Mouse (Mus musculus): ENCODE results near the gene Trappc3. TPM values are rescaled to one million over a fixed set of nuclear protein-coding genes. Genes with fewer than 3 reads are reported as not detected.

Trappc3 gene
- total and polyA plus RNA-seq, 3 experiments = 36.2 to 98.3 (median 61.2) TPM

GRCm38 (mm10) chr4:126273753-126274152 lies 11.6 kb downstream of the Trappc3 start:
- Histone ChIP-seq H3K27me3 (ENCODE audit: insufficient read depth, low read length) (no peaks in the 10 kb centered on the region), H3K4me3 (ENCODE audit: low read depth, low read length) (no peak overlapping the region), H3K4me1 (ENCODE audit: insufficient read depth, low read depth, low read length) (peaks cover 7% of the 10 kb centered on the region), H3K36me3 (replicated peaks) (peaks cover 57% of the 10 kb centered on the region), H3K9me3 (replicated peaks) (no peaks in the 10 kb centered on the region)
- TF ChIP-seq POLR2AphosphoS5 (IDR thresholded peaks at IDR 0.05; ENCODE audit: insufficient replicate concordance, low read depth, low read length) = no peak
- TF ChIP-seq GATA2 (IDR thresholded peaks at IDR 0.05; ENCODE audit: borderline replicate concordance, low read depth, low read length) = no peak
- TF ChIP-seq CTCF (IDR thresholded peaks at IDR 0.05; ENCODE audit: low read depth, low read length) = no peak
- no peak for TF ChIP-seq TAL1 (conservative IDR thresholded peaks at IDR 0.05; ENCODE audit: low read depth, low read length)
- TF ChIP-seq GATA1 (IDR thresholded peaks at IDR 0.05; ENCODE audit: borderline replicate concordance, low read length) = no peak
- DNase-seq (ENCODE audit: low spot score) (no peak), ATAC-seq (ENCODE audit: extremely low read depth, insufficient number of reproducible peaks, low FRiP score, poor library complexity, severe bottlenecking) (no peak)

DNA sequence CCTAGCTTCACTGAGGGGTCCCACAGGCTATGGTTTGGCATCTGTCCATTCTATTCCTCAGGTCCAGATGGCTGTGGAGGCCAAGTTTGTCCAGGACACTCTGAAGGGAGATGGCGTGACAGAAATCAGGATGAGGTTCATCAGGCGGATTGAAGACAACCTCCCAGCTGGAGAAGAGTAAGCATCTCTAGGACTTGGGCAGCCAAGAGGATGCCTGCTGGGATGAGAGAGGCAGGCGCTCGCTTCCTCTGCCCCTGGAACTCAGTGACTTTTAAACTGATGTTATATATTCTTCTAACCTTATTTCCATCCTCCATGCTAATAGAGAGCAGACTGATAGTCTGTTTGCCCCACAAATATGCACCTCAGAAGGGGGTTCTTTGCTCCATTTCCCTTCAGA lies 13.0 kb downstream of the Trappc3 start:
- Histone ChIP-seq H3K9me3 (replicated peaks) (no peaks in the 10 kb centered on the region), H3K4me3 (ENCODE audit: low read depth, low read length) (no peak overlapping the region), H3K4me1 (ENCODE audit: insufficient read depth, low read depth, low read length) (peaks cover 7% of the 10 kb centered on the region), H3K36me3 (replicated peaks) (peaks cover 55% of the 10 kb centered on the region), H3K27me3 (ENCODE audit: insufficient read depth, low read length) (no peaks in the 10 kb centered on the region; the same call in 1 of the 2 replicates)
- ATAC-seq (ENCODE audit: extremely low read depth, insufficient number of reproducible peaks, low FRiP score, poor library complexity, severe bottlenecking) (no peak), DNase-seq (ENCODE audit: low spot score) (no peak)
- no peak for TF ChIP-seq GATA2 (IDR thresholded peaks at IDR 0.05; ENCODE audit: borderline replicate concordance, low read depth, low read length)
- TF ChIP-seq TAL1 (conservative IDR thresholded peaks at IDR 0.05; ENCODE audit: low read depth, low read length) = no peak
- TF ChIP-seq GATA1 (IDR thresholded peaks at IDR 0.05; ENCODE audit: borderline replicate concordance, low read length) = no peak
- no peak for TF ChIP-seq POLR2AphosphoS5 (IDR thresholded peaks at IDR 0.05; ENCODE audit: insufficient replicate concordance, low read depth, low read length)
- TF ChIP-seq CTCF (IDR thresholded peaks at IDR 0.05; ENCODE audit: low read depth, low read length) = no peak

DNA sequence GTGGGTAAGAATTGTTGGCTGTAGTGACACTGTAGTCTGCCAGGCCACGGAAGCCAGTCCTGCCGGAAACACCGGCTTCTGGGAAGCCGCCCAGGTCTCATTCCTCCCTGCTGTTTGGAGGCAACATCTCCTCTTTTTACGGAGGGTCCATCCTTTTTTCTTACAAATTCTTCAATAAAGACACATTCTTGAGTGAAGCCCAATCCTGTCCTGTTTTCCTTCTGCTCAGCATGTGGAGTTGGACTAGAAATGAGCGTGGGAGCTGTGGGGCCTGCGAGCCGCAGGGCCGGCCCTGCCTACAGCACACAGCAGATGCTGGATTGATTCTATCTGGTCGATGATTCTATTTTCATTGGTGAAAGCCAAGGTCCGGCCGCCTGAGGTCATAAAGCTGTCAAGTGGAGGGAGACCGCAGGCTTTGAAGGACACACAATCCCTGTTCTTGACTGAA lies 13.6 kb downstream of the Trappc3 start:
- no peak for ATAC-seq (ENCODE audit: extremely low read depth, insufficient number of reproducible peaks, low FRiP score, poor library complexity, severe bottlenecking)
- Histone ChIP-seq H3K4me1 (ENCODE audit: insufficient read depth, low read depth, low read length) (peaks cover 7% of the 10 kb centered on the region), H3K9me3 (replicated peaks) (no peaks in the 10 kb centered on the region), H3K36me3 (replicated peaks) (peaks cover 50% of the 10 kb centered on the region), H3K4me3 (ENCODE audit: low read depth, low read length) (no peak overlapping the region), H3K27me3 (ENCODE audit: insufficient read depth, low read length) (no peaks in the 10 kb centered on the region; the same call in none of the 2 replicates)
- DNase-seq (ENCODE audit: low spot score) = no peak
- TF ChIP-seq CTCF (IDR thresholded peaks at IDR 0.05; ENCODE audit: low read depth, low read length) = no peak
- TF ChIP-seq POLR2AphosphoS5 (IDR thresholded peaks at IDR 0.05; ENCODE audit: insufficient replicate concordance, low read depth, low read length) = no peak
- TF ChIP-seq GATA2 (IDR thresholded peaks at IDR 0.05; ENCODE audit: borderline replicate concordance, low read depth, low read length) = no peak
- no peak for TF ChIP-seq TAL1 (conservative IDR thresholded peaks at IDR 0.05; ENCODE audit: low read depth, low read length)
- TF ChIP-seq GATA1 (IDR thresholded peaks at IDR 0.05; ENCODE audit: borderline replicate concordance, low read length) = no peak

- peaks cover 32% of the 10 kb centered on the region for H3K36me3 ChIP-seq (replicated peaks)
- TF ChIP-seq GATA2 (IDR thresholded peaks at IDR 0.05; ENCODE audit: borderline replicate concordance, low read depth, low read length) = no peak
- peak; percentile 10; the same call in 1 of the 2 replicates for TF ChIP-seq CTCF (IDR thresholded peaks at IDR 0.05; ENCODE audit: low read depth, low read length)
- TF ChIP-seq GATA1 (IDR thresholded peaks at IDR 0.05; ENCODE audit: borderline replicate concordance, low read length) = no peak
- peak; percentile 45; the same call in 1 of the 2 replicates for ATAC-seq (ENCODE audit: extremely low read depth, insufficient number of reproducible peaks, low FRiP score, poor library complexity, severe bottlenecking)
- H3K4me3 ChIP-seq (ENCODE audit: low read depth, low read length) = no peak overlapping the region
- H3K9me3 ChIP-seq (replicated peaks) = no peaks in the 10 kb centered on the region
- peak; percentile 62 for DNase-seq (ENCODE audit: low spot score)
- H3K4me1 ChIP-seq (ENCODE audit: insufficient read depth, low read depth, low read length) = peaks cover 7% of the 10 kb centered on the region
- peaks cover 6% of the 10 kb centered on the region for H3K27me3 ChIP-seq (ENCODE audit: insufficient read depth, low read length)
Measured at GRCm38 (mm10) chr4:126277906-126278564, 15.9 kb downstream of the Trappc3 start.

DNA sequence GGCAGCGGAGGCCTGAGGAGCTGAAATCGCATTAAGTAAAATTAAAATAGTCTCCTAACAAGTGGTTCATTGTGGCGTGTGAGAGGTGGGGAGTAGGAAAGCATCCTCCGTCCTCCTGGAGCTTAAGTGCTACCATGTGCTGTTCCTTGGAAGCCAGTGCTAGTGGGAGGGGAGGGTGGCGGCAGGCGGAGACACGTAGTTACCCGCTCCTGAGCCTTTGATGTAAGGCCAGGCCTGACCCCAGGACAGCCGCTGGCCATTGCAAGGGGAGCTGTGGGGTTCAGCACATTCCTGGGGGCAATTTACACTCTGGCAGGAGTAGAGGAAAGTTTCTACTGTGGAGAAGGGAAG lies 16.4 kb downstream of the Trappc3 start:
- ATAC-seq (ENCODE audit: extremely low read depth, insufficient number of reproducible peaks, low FRiP score, poor library complexity, severe bottlenecking) (no peak), DNase-seq (ENCODE audit: low spot score) (no peak)
- H3K4me3 ChIP-seq (ENCODE audit: low read depth, low read length) = no peak overlapping the region
- peaks cover 11% of the 10 kb centered on the region for H3K27me3 ChIP-seq (ENCODE audit: insufficient read depth, low read length)
- peaks cover 27% of the 10 kb centered on the region for H3K36me3 ChIP-seq (replicated peaks)
- H3K4me1 ChIP-seq (ENCODE audit: insufficient read depth, low read depth, low read length) = peaks cover 9% of the 10 kb centered on the region
- TF ChIP-seq CTCF (IDR thresholded peaks at IDR 0.05; ENCODE audit: low read depth, low read length) (no peak), GATA1 (IDR thresholded peaks at IDR 0.05; ENCODE audit: borderline replicate concordance, low read length) (no peak), GATA2 (IDR thresholded peaks at IDR 0.05; ENCODE audit: borderline replicate concordance, low read depth, low read length) (no peak), TAL1 (conservative IDR thresholded peaks at IDR 0.05; ENCODE audit: low read depth, low read length) (no peak), POLR2AphosphoS5 (IDR thresholded peaks at IDR 0.05; ENCODE audit: insufficient replicate concordance, low read depth, low read length) (no peak)
- H3K9me3 ChIP-seq (replicated peaks) = no peaks in the 10 kb centered on the region

GRCm38 (mm10) chr4:126278961-126279360 lies 16.8 kb downstream of the Trappc3 start:
- DNase-seq (ENCODE audit: low spot score) = no peak
- ATAC-seq (ENCODE audit: extremely low read depth, insufficient number of reproducible peaks, low FRiP score, poor library complexity, severe bottlenecking) = no peak
- peaks cover 23% of the 10 kb centered on the region for H3K36me3 ChIP-seq (replicated peaks)
- peaks cover 15% of the 10 kb centered on the region for H3K27me3 ChIP-seq (ENCODE audit: insufficient read depth, low read length)
- TF ChIP-seq GATA1 (IDR thresholded peaks at IDR 0.05; ENCODE audit: borderline replicate concordance, low read length) (no peak), GATA2 (IDR thresholded peaks at IDR 0.05; ENCODE audit: borderline replicate concordance, low read depth, low read length) (no peak), CTCF (IDR thresholded peaks at IDR 0.05; ENCODE audit: low read depth, low read length) (no peak), TAL1 (conservative IDR thresholded peaks at IDR 0.05; ENCODE audit: low read depth, low read length) (no peak), POLR2AphosphoS5 (IDR thresholded peaks at IDR 0.05; ENCODE audit: insufficient replicate concordance, low read depth, low read length) (no peak)
- no peak overlapping the region for H3K4me3 ChIP-seq (ENCODE audit: low read depth, low read length)
- no peaks in the 10 kb centered on the region for H3K9me3 ChIP-seq (replicated peaks)
- peaks cover 9% of the 10 kb centered on the region for H3K4me1 ChIP-seq (ENCODE audit: insufficient read depth, low read depth, low read length)

Data from G1E (cell line).